Mouse (Mus musculus): ENCODE results near the gene Man1a.

DNA sequence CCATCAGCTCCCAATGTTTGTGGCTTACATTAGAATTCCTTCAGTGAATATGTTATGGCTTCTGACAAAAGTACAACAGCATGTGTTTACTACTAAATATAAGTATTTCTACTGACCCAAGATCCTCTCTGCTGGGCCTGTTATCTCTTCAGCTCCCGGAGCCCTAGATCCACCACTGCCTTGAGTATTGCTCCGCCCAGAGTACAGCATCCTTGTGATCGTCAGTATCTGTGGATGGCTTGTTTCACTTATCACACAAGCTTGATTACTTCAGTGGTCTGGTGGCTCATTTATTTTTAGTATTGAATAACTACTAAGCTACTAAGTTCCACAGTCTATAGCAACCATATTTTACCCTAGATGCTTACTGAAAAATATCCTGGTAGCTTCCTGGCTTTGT, 33.1 kb downstream of the Man1a start:
- TF ChIP-seq CTCF (IDR thresholded peaks at IDR 0.05; ENCODE audit: borderline replicate concordance, insufficient read depth, low read depth, low read length) (no peak), POLR2A (IDR thresholded peaks at IDR 0.05; ENCODE audit: borderline replicate concordance, insufficient read depth, low read length) (no peak)

All from cerebellum, adult 2 months (tissue).